In the genomic region with DNA sequence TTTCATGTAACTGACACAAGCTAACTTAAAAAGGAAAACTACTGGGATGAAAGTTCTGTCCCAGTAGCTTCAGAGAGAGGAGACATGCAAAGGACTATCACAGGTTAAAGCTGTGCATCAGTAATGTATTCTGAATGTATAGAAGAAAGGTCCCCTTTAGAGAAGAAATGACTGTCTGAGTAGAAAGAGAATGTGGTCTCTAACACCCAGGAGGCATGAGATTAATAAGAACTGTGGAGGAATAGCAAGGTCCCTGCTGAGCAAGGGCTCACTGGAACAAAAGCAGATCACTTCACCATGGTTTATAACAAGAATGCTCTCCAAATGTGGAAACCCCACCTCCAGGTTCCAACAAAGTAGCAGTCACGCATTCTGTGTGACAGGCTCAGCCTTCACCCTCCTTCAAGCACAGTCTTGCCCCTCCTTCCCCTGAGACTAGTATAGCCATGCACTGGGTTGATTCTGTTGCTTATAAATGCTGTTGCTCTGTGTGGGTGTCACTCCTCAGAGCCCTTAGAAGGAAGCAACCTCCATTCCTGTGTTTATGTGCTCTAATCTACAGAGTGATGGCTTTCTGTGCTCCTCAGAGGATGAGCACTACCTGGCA, we compare ENCODE assay signal across 13 mouse cellular contexts.
"Had no signal": no experiment of that assay in that cellular context is flagged by ENCODE, and none has a peak within 500 bp of the region (broad histone marks: within the 10 kb centered on the region; RNA-seq: fewer than 3 reads in every experiment).

No protein-coding gene starts in this region.

- H3K4me1 ChIP-seq: kidney, embryonic 15.5 days; limb, embryonic 15.5 days; liver, embryonic 12.5 days; stomach, embryonic 15.5 days had no signal

- H3K27me3 ChIP-seq: kidney, embryonic 15.5 days; limb, embryonic 15.5 days; liver, embryonic 12.5 days; midbrain, embryonic 12.5 days; stomach, embryonic 15.5 days had no signal

- H3K36me3 ChIP-seq: kidney, embryonic 15.5 days; limb, embryonic 15.5 days; liver, embryonic 12.5 days; midbrain, embryonic 12.5 days; stomach, embryonic 15.5 days had no signal

- H3K9ac ChIP-seq: kidney, embryonic 15.5 days; limb, embryonic 15.5 days; liver, embryonic 12.5 days; lung, embryonic 14.5 days; midbrain, embryonic 12.5 days; stomach, embryonic 15.5 days had no signal

- H3K27ac ChIP-seq: kidney, embryonic 15.5 days; limb, embryonic 15.5 days; liver, embryonic 12.5 days; midbrain, embryonic 12.5 days; stomach, embryonic 15.5 days had no signal

- DNase-seq: kidney, adult 2 months; kidney, postnatal 14 days; lung, embryonic 14.5 days; lung, postnatal 10 days; lung, postnatal 4 days; right cerebral cortex, postnatal 14 days; thymus, adult 2 months; thymus, postnatal 25 days had no signal

- H3K4me2 ChIP-seq: kidney, embryonic 15.5 days; limb, embryonic 15.5 days; liver, embryonic 12.5 days; lung, embryonic 14.5 days; midbrain, embryonic 12.5 days; stomach, embryonic 15.5 days had no signal

- H3K9me3 ChIP-seq: kidney, embryonic 15.5 days; limb, embryonic 15.5 days; liver, embryonic 12.5 days; stomach, embryonic 15.5 days had no signal

- ATAC-seq: liver, embryonic 12.5 days had no signal

- H3K4me3 ChIP-seq: kidney, embryonic 15.5 days; limb, embryonic 15.5 days; liver, embryonic 12.5 days; midbrain, embryonic 12.5 days; stomach, embryonic 15.5 days had no signal
